Mouse (Mus musculus) G1E (cell line): ENCODE results near the gene Gm45062.

Source experiments
- CTCF ChIP-seq: IDR thresholded peaks from 2 replicates; pipeline ENCODE4 v1.5.1; 2012; ENCODE audit warnings: low read depth, low read length, inconsistent platforms, mixed read lengths
- GATA1 ChIP-seq: IDR thresholded peaks from 2 replicates; pipeline ENCODE4 v1.6.1; 2012; ENCODE audit warnings: borderline replicate concordance, low read length, inconsistent platforms, mixed read lengths
- GATA2 ChIP-seq: IDR thresholded peaks from 2 replicates; pipeline ENCODE4 v1.6.1; 2012; ENCODE audit warnings: low read depth, low read length, inconsistent platforms, borderline replicate concordance
- POLR2AphosphoS5 ChIP-seq: IDR thresholded peaks from 2 replicates; pipeline ENCODE4 v1.6.1; 2012; ENCODE audit warnings: low read depth, low read length, inconsistent platforms; ENCODE audit not compliant: insufficient replicate concordance
- TAL1 ChIP-seq: conservative IDR thresholded peaks from 2 replicates; pipeline ENCODE4 v1.6.1; 2012; ENCODE audit warnings: low read depth, low read length, inconsistent platforms, mixed read lengths

GRCm38 (mm10) chr6:8275098-8275497 lies 15.8 kb downstream of the Gm45062 start:
- TF ChIP-seq POLR2AphosphoS5: no peak
- TF ChIP-seq GATA1: no peak
- 0 out of 2 replicates have a peak, but pooled peaks have one; percentile 13 for TF ChIP-seq CTCF
- no peak for TF ChIP-seq GATA2
- no peak for TF ChIP-seq TAL1
